Mouse (Mus musculus) stomach, embryonic 14.5 days (tissue): ENCODE data around the gene Mpzl2. TPM values are rescaled to one million over a fixed set of nuclear protein-coding genes. Genes with fewer than 3 reads are reported as not detected.

Experiments
- ATAC-seq: fragments of 200-750 bp; cut with Nextera tagmentation; 2 replicates; pipeline ENCODE4 v1.8.0; 2017; ENCODE audit warnings: low read depth, moderate TSS enrichment; ENCODE audit not compliant: insufficient number of reproducible peaks, insufficient read depth, low FRiP score
- H3K27ac ChIP-seq: fragments of 300-500 bp; sonication (generic); 2 replicates; pipeline ENCODE4 v1.5.1; 2014; ENCODE audit warnings: mild to moderate bottlenecking, low read length, moderate library complexity, mixed read lengths
- H3K27me3 ChIP-seq: fragments of 300-500 bp; sonication (generic); 2 replicates; pipeline ENCODE4 v1.6.1; 2014; ENCODE audit warnings: low read length, control low read depth, mixed read lengths; ENCODE audit not compliant: control insufficient read depth, insufficient read depth
- H3K36me3 ChIP-seq: fragments of 300-500 bp; sonication (generic); 2 replicates; pipeline ENCODE4 v1.6.1; 2014; ENCODE audit warnings: mild to moderate bottlenecking, control low read depth, low read length, moderate library complexity, mixed read lengths; ENCODE audit not compliant: control insufficient read depth, insufficient read depth
- H3K4me1 ChIP-seq: fragments of 300-500 bp; sonication (generic); 2 replicates; pipeline ENCODE4 v1.6.1; 2014; ENCODE audit warnings: low read length, control low read depth, mixed read lengths; ENCODE audit not compliant: control insufficient read depth, insufficient read depth
- H3K4me2 ChIP-seq: fragments of 300-500 bp; sonication (generic); replicated peaks from 2 replicates; pipeline ENCODE4 v1.6.1; 2014; ENCODE audit warnings: low read depth, low read length, control low read depth
- H3K4me3 ChIP-seq: fragments of 300-500 bp; sonication (generic); 2 replicates; pipeline ENCODE4 v1.5.1; 2014; ENCODE audit warnings: low read depth, low read length, control low read depth
- H3K9ac ChIP-seq: fragments of 300-500 bp; sonication (generic); replicated peaks from 2 replicates; pipeline ENCODE4 v1.6.1; 2014; ENCODE audit warnings: low read depth, mild to moderate bottlenecking, control low read depth, low read length, moderate library complexity, mixed read lengths
- H3K9me3 ChIP-seq: fragments of 300-500 bp; sonication (generic); 2 replicates; pipeline ENCODE4 v1.6.1; 2016; ENCODE audit warnings: low read depth, low read length, control low read depth; ENCODE audit not compliant: control insufficient read depth
- WGBS: fragments of 180-500 bp; shearing (Covaris S2); extraction: QIAGEN DNeasy Blood & Tissue Kit; methylation state at CpG from one replicate; pipeline ENCODE4 v1.1.7; 2014; 5-methylcytosine and 5-hydroxymethylcytosine counted together
- polyA plus RNA-seq: library from polyadenylated mRNA; unstranded; fragments of >200 nt; fragmentation: Nextera tagmentation; extraction: Ambion mirVana; gene quantifications from 2 replicates; pipeline ENCODE4 v1.2.1, GENCODE M21; 2014

Mpzl2 gene
- 27.2 and 28.6 TPM in 2 replicates for polyA plus RNA-seq

DNA sequence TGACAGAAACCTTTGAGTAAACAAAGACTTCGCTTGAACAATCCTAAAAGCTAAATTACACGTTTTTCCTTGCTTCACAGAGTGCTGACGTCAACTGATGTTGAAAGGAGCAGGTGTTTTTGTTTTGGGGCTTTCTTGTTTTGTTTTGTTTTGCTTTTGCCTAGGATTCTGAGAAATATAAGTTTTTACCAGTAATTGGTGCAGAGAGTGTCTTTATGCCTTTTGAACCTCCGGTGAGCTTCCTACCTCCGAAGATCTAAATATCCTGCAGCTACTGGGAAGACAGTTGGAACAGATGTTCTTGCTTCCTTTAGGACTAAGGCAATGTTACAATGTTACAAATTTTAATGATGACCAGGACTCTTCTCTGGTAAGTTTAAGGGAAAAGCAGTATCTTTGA lies at the start of gene Mpzl2:
Mpzl2 (plus strand) TSS at position 301 of the 400 bp plus-strand sequence.
- ATAC-seq: no peak
- Histone ChIP-seq H3K4me2 (peak within 1 kb of the TSS; percentile 33), H3K4me1 (peaks cover 7% of the 10 kb centered on the region; the same call in 1 of the 2 replicates), H3K9ac (no peak within 1 kb of the TSS), H3K9me3 (no peaks in the 10 kb centered on the region), H3K27me3 (0 out of 2 replicates have a peak, but pooled peaks cover 3% of the 10 kb centered on the region), H3K36me3 (no peaks in the 10 kb centered on the region), H3K4me3 (no peak within 1 kb of the TSS), H3K27ac (no peak within 1 kb of the TSS)
- WGBS: 36% methylated on average over 5 of the region's 5 CpGs

DNA sequence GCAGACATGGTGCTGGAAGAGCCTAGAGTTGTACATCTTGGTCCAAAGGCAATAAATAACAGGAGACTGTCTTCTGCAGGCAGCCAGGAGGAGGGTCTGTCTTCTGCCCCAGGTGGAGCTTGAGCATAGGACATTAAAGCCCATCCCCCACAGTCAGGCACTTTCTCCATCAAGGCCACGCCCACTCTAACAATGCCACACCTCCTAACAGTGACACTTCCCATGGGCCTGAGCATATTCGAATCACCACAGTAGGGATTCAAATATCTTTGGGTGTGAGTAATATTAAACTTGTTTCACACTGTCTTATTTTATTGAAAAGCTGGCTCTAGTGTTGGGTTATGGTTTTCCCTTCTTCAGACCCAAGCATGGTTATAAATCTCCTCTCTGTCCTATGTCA lies 47.8 kb upstream of the Mpzl2 start:
- Histone ChIP-seq H3K4me3 (no peak overlapping the region), H3K9me3 (no peaks in the 10 kb centered on the region), H3K36me3 (no peaks in the 10 kb centered on the region), H3K27me3 (no peaks in the 10 kb centered on the region), H3K4me1 (no peaks in the 10 kb centered on the region), H3K4me2 (no peak overlapping the region), H3K27ac (no peak overlapping the region), H3K9ac (no peak overlapping the region)
- no peak for ATAC-seq
- WGBS: 80% methylated on average over 2 of the region's 2 CpGs

DNA sequence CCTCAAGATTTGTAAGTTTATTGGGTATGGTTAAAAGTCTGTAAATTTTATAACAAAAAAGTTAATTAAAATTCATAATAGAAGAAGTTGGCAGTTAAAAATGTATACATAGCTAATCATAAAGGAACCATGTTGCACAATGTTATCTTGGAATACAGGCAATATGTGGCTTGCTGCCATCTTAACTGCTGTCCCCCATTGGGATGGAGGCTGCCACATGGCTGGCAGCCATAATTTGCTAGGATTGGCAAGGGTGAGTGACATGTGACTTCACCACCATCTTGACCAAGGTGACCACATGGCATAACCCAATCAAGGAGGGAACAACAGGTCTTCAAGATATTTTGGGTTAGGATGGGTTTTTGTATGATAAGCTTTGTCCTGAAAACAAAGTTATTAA lies 47.3 kb upstream of the Mpzl2 start:
- Histone ChIP-seq H3K36me3 (no peaks in the 10 kb centered on the region), H3K27me3 (no peaks in the 10 kb centered on the region)
- ATAC-seq: no peak

DNA sequence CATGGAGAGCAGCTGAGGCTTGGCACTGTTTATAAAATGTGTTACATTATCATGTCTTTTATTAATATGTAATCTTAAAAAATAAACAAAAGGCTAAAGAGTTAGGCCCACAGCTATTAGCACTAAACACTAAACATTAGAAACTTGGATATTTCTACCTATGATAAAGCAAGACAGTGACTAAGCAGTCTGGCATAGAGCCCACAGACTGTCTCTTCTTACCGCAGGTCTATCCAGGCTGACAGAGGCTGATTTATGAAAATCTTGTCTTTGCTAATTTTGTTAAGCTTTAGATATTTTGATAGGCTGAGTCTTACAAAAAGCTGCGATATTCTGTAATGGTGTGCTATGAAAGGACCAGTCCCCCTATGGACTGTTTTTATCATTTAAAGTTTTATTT lies 46.3 kb upstream of the Mpzl2 start:
- no peaks in the 10 kb centered on the region for H3K27me3 ChIP-seq
- H3K9ac ChIP-seq: no peak overlapping the region
- no peaks in the 10 kb centered on the region for H3K36me3 ChIP-seq
- no peaks in the 10 kb centered on the region for H3K4me1 ChIP-seq
- H3K27ac ChIP-seq: no peak overlapping the region
- no peak for ATAC-seq
- no peak overlapping the region for H3K4me3 ChIP-seq
- H3K9me3 ChIP-seq: no peaks in the 10 kb centered on the region
- no peak overlapping the region for H3K4me2 ChIP-seq
- 71% methylated on average over 2 of the region's 2 CpGs for WGBS

More for the DNA sequence above, 47.3 kb upstream of the Mpzl2 start:
- H3K4me1 ChIP-seq: no peaks in the 10 kb centered on the region
- no peak overlapping the region for H3K4me3 ChIP-seq
- H3K9ac ChIP-seq: no peak overlapping the region
- H3K4me2 ChIP-seq: no peak overlapping the region
- H3K27ac ChIP-seq: no peak overlapping the region
- H3K9me3 ChIP-seq: no peaks in the 10 kb centered on the region

DNA sequence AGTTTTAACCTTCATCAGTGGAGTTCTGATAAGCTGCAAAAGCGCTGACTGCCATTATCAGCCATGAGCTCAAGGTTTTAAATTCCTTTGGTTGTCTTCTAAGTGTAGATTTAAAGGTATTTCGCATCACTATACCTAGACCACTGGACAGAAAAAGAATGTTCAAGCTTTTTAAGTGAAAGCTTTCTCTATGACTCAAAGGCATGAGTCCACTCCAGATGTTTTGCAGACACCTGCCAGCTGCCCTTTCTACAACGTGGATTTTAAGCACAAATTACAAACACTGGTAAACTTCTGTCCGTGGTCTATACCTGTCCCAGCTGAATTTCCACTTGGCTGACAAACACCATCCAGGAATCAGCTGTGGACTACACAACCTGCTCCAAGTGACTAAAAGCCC lies 44.6 kb upstream of the Mpzl2 start:
- H3K4me2 ChIP-seq: no peak overlapping the region
- ATAC-seq: no peak
- H3K9me3 ChIP-seq: no peaks in the 10 kb centered on the region
- no peaks in the 10 kb centered on the region for H3K36me3 ChIP-seq
- no peaks in the 10 kb centered on the region for H3K27me3 ChIP-seq
- 59% methylated on average over 4 of the region's 4 CpGs for WGBS
- H3K4me3 ChIP-seq: no peak overlapping the region
- no peak overlapping the region for H3K27ac ChIP-seq
- no peak overlapping the region for H3K9ac ChIP-seq
- H3K4me1 ChIP-seq: no peaks in the 10 kb centered on the region

DNA sequence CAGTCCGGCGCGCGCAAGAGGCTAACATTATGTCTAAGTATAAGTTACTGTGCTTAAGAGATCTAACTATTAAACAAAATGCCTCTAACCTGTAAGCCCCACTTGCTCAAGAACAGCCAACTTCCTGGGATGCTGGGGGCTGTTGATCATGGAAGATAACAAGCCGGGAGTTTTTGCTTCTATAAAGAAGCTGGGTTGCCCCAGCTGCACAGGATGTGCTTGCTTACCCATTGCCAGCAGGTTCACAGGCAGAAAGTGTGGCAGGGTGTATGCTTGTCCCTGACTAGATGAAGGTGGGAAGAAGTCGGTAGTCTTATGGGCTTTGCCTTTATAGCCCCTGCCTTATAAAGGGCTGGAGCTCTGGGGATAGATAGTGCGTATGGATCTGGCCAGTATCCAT lies 43.0 kb upstream of the Mpzl2 start:
- ATAC-seq: no peak
- WGBS: 96% methylated on average over 7 of the region's 7 CpGs
- Histone ChIP-seq H3K4me3 (no peak overlapping the region), H3K4me1 (no peaks in the 10 kb centered on the region), H3K4me2 (no peak overlapping the region), H3K9me3 (no peaks in the 10 kb centered on the region), H3K9ac (no peak overlapping the region), H3K27ac (no peak overlapping the region), H3K27me3 (no peaks in the 10 kb centered on the region), H3K36me3 (no peaks in the 10 kb centered on the region)

DNA sequence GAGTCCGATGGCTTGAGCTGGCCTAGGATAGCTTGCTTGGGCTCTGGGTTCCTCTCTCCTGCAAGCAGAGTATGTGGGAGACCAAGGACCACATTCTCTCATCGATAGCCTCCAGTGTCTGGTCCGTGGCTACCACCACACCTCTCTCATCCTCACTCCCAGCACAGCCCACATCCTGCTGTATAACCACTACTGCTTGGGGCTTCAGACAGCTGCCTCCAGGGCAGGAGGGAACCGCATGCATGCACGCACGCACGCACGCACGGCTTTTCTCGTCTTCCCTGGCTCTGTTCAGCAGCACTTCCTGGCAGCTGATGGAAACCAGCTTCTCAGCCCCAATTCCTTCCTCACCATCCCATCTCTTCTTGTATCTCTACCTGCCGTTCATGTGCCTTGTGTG lies 41.5 kb upstream of the Mpzl2 start:
- Histone ChIP-seq H3K36me3 (no peaks in the 10 kb centered on the region), H3K27ac (no peak overlapping the region), H3K27me3 (no peaks in the 10 kb centered on the region), H3K9ac (no peak overlapping the region), H3K4me2 (no peak overlapping the region), H3K4me1 (no peaks in the 10 kb centered on the region), H3K9me3 (no peaks in the 10 kb centered on the region), H3K4me3 (no peak overlapping the region)
- 69% methylated on average over 11 of the region's 11 CpGs for WGBS
- no peak for ATAC-seq

DNA sequence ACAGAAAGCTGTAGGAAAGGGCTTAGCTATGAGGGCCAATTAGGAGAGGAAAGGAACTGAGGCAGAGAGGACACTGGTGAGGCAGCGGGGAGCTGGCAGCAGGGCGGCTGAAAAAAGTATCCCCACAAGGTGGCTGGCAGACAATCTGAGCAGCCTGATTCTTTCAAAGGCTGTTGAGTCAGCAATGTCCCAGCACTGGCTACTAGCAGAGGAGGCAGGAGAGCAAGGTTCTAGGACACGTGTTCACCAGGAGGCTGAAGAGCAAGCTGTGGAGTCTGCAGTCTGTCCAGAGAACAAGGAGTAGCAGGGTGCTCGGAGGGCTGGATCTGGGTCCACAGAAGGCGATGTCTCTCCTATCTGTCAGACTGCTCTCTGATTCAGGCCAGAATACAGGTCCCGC lies 40.4 kb upstream of the Mpzl2 start:
- Histone ChIP-seq H3K4me3 (no peak overlapping the region), H3K4me2 (no peak overlapping the region), H3K4me1 (no peaks in the 10 kb centered on the region), H3K9ac (no peak overlapping the region), H3K27ac (no peak overlapping the region), H3K9me3 (no peaks in the 10 kb centered on the region), H3K36me3 (no peaks in the 10 kb centered on the region), H3K27me3 (no peaks in the 10 kb centered on the region)
- WGBS: 54% methylated on average over 6 of the region's 6 CpGs
- no peak for ATAC-seq

DNA sequence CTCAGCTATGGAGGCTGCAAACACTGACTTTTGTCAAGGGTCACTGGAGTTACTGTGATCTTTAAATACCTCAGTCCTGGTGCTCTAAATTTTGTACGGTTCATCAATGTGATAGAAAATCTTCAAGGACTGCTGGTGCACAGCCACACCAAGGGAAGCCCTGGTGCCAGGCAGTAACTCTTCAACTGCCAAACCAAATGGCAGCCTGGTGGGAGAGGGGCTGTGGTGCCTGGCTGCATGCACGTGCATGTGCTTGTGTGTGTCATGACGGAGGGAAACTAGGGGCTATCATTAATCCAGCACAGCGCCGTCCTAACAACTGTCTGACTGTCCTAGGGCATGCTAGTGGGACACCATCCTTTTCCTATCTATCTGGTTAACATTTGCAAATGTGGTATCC lies 39.8 kb upstream of the Mpzl2 start:
- Histone ChIP-seq H3K27me3 (no peaks in the 10 kb centered on the region), H3K9me3 (no peaks in the 10 kb centered on the region), H3K4me2 (no peak overlapping the region), H3K27ac (no peak overlapping the region), H3K9ac (no peak overlapping the region), H3K4me1 (no peaks in the 10 kb centered on the region), H3K36me3 (no peaks in the 10 kb centered on the region), H3K4me3 (no peak overlapping the region)
- 77% methylated on average over 5 of the region's 5 CpGs for whole genome bisulfite sequencing
- no peak for ATAC-seq
